Mouse (Mus musculus) macrophage (primary cell): ENCODE results near the gene Uba6. TPM values are rescaled to one million over a fixed set of nuclear protein-coding genes. Genes with fewer than 3 reads are reported as not detected.
A peak's percentile ranks its signal among the peaks of the same experiment; 100 is the strongest.

Experiments used
- H3K27ac ChIP-seq: fragments of 350-480 bp; formaldehyde crosslinking; 2 replicates; pipeline ENCODE4 v1.9.0; 2021
- H3K36me3 ChIP-seq: fragments of 350-480 bp; formaldehyde crosslinking; 2 replicates; pipeline ENCODE4 v1.9.0; 2021; ENCODE audit errors: inconsistent target
- H3K4me3 ChIP-seq: fragments of 350-480 bp; formaldehyde crosslinking; 2 replicates; pipeline ENCODE4 v1.9.0; 2021; ENCODE audit errors: inconsistent target
- H3K79me2 ChIP-seq: fragments of 350-480 bp; formaldehyde crosslinking; 2 replicates; pipeline ENCODE4 v1.9.0; 2021; ENCODE audit errors: inconsistent target
- WGBS: methylation state at CpG from one replicate; pipeline ENCODE4 v1.1.7; 2026; ENCODE audit warnings: inconsistent platforms; ENCODE audit not compliant: missing documents; 5-methylcytosine and 5-hydroxymethylcytosine counted together
- polyA plus RNA-seq: library from polyadenylated mRNA; stranded (reverse); fragments of 250-400 nt; gene quantifications from 3 replicates; pipeline ENCODE4 v1.2.4, GENCODE M21; 2018; ENCODE audit warnings: inconsistent platforms

The Uba6 gene
- polyA plus RNA-seq, 1 experiment from 2014 or later, result 8.5 TPM

DNA sequence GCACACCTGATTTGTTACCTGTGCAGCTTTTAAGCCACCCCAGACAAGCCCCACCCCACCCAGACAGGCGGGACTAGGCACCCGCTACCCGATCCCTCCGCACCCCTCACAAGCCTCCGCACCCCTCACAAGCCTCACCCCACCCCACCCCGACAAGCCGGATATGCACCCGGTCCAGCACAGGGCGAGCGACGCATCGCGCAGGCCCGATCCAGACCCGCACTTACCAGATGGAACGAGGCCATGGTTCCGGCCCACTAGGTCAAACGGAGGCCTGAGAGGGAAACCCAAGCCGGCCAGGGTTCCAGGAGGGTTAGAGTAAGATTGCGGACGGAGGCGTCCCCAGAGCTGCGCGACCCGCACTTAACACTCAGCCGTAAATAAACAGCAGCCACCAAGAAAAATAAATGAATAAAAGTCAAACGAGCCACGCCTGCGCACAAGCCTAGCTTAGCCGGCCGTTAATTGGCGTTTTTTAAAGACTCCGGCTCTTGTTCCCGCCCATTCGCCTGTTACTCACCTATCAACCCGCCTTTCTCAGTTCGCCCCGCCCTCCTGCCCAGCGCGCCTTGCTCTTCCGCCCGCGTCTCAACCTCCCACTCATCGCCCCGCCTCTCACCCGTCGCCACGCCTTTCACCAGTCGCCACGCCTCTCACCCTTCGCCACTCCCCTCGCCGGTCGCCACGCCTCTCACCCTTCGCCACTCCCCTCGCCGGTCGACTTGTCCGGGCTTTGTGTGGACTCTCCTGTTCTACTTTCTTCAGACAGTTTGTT, 107.3 kb downstream of the Uba6 start, which contains the start of gene Cenpc1:
Gene Cenpc1, minus strand, starts transcription at position 483 of the 775 bp plus-strand sequence.
- peaks cover 48% of the 10 kb centered on the region for H3K79me2 ChIP-seq
- under 1% methylated on average over 60 of the region's 60 CpGs for WGBS
- peak within 1 kb of the TSS; percentile 66 for H3K4me3 ChIP-seq
- H3K36me3 ChIP-seq, result no peaks in the 10 kb centered on the region
- H3K27ac ChIP-seq, result peak within 1 kb of the TSS; percentile 65

DNA sequence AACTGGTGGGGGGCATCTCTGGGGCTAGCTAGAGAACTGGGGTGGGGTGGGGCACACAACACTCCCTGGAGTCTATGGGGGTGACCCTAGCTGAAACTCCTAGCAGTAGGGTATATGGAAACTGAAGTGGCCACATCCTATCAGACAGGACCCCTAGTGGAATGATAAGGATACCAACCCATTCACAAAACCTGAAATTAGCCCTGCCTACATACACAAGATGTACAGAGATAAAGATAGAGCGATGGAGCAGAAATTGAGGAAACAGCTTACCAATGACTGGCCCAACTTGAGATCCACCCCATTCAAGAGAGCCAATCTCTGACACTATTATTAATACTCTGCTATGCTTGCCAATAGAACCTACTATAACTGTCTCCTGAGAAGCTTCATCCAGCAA, 109.1 kb downstream of the Uba6 start:
- Histone ChIP-seq H3K79me2 (peaks cover 64% of the 10 kb centered on the region), H3K4me3 (no peak overlapping the region), H3K27ac (no peak overlapping the region), H3K36me3 (no peaks in the 10 kb centered on the region)
- WGBS, result 78% methylated on average over 1 of the region's 1 CpGs

Other genes starting within 250 kb of the Uba6 start
- 8.8 to 16.9 TPM (median 12.0 TPM) in 3 replicates for gene Cenpc1, start 107.2 kb downstream of the Uba6 start, polyA plus RNA-seq
- 23.6 to 56.7 TPM (median 42.1 TPM) in 3 replicates for gene Stap1, start 101.1 kb downstream of the Uba6 start, polyA plus RNA-seq
- gene Gnrhr, start 25.1 kb upstream of the Uba6 start, polyA plus RNA-seq, result not detected in 3 replicates
- not detected in 3 replicates for gene Tmprss11c, start 116.5 kb upstream of the Uba6 start, polyA plus RNA-seq
- not detected in 3 replicates for gene Tmprss11d, start 200.6 kb upstream of the Uba6 start, polyA plus RNA-seq